Mouse (Mus musculus) G1E (cell line): ENCODE results near the gene Pih1d3.

ENCODE experiments used
- CTCF ChIP-seq: IDR thresholded peaks from 2 replicates; pipeline ENCODE4 v1.5.1; 2012; ENCODE audit warnings: low read depth, low read length, inconsistent platforms, mixed read lengths
- GATA1 ChIP-seq: IDR thresholded peaks from 2 replicates; pipeline ENCODE4 v1.6.1; 2012; ENCODE audit warnings: borderline replicate concordance, low read length, inconsistent platforms, mixed read lengths
- POLR2AphosphoS5 ChIP-seq: IDR thresholded peaks from 2 replicates; pipeline ENCODE4 v1.6.1; 2012; ENCODE audit warnings: low read depth, low read length, inconsistent platforms; ENCODE audit not compliant: insufficient replicate concordance
- TAL1 ChIP-seq: conservative IDR thresholded peaks from 2 replicates; pipeline ENCODE4 v1.6.1; 2012; ENCODE audit warnings: low read depth, low read length, inconsistent platforms, mixed read lengths

DNA sequence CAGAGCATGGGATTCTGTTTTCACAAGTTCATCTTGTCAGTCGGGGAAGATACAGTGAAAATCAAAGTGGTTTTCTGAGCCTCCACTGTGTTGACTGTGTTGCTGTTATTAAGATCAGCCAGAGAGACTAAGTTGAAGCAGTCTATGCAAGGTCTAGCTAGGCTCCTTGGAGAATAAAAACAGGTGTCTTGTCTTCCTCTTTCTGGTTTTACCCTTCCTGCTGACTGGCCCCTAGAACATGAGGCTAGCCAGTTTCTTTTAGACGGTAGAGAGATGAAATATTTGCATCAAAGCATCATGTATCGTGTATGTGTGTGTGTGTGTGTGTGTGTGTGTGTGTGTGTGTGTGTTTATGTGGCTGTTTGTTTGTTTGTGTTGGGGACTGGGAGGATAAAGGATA is 16.9 kb upstream of the Pih1d3 start:
- TF ChIP-seq CTCF: no peak
- TF ChIP-seq TAL1: no peak
- TF ChIP-seq POLR2AphosphoS5: no peak
- no peak for TF ChIP-seq GATA1
